In genomic region chr4:63226164-63226882, GRCm38 (mm10) we compare ENCODE assay signal across 10 mouse cellular contexts. TPM values are rescaled to one million over a fixed set of nuclear protein-coding genes. Genes with fewer than 3 reads are reported as not detected.
DNase-seq lines count a peak whose midpoint lies in the region; ATAC-seq and TF ChIP-seq lines count a peak whose summit lies in the region.
"Had no signal": no experiment of that assay in that cellular context is flagged by ENCODE, and none has a peak within 500 bp of the region (broad histone marks: within the 10 kb centered on the region; RNA-seq: fewer than 3 reads in every experiment).

No protein-coding gene starts in this region.

- 66% methylated on average over 8 of the region's 8 CpGs for WGBS in heart, embryonic 13.5 days
- 65% methylated on average over 8 of the region's 8 CpGs for WGBS in midbrain, embryonic 15.5 days
- 72% methylated on average over 8 of the region's 8 CpGs for WGBS in midbrain, embryonic 16.5 days
- WGBS in intestine, postnatal 0 days = 65% methylated on average over 8 of the region's 8 CpGs
- 63% methylated on average over 8 of the region's 8 CpGs for WGBS in small intestine, adult 2 months
- WGBS in cerebellum, adult 2 months = 71% methylated on average over 8 of the region's 8 CpGs

- H3K4me3 ChIP-seq in heart, embryonic 13.5 days = no peak overlapping the region
- H3K4me3 ChIP-seq in midbrain, embryonic 15.5 days = no peak overlapping the region
- no peak overlapping the region for H3K4me3 ChIP-seq in midbrain, embryonic 16.5 days (ENCODE audit: low read depth, low read length)
- H3K4me3 ChIP-seq in intestine, postnatal 0 days (ENCODE audit: low read depth, low read length) = no peak overlapping the region
- no peak overlapping the region for H3K4me3 ChIP-seq in small intestine, adult 2 months (ENCODE audit: low read depth, low read length)
- H3K4me3 ChIP-seq in cerebellum, adult 2 months (replicated peaks; ENCODE audit: insufficient read depth, low read depth, low read length) = no peak overlapping the region
- H3K4me3 ChIP-seq: liver, embryonic 12.5 days had no signal

- no peak for ATAC-seq in heart, embryonic 13.5 days (ENCODE audit: extremely low read depth, insufficient number of reproducible peaks, low FRiP score, low TSS enrichment)
- 0 out of 2 replicates have a peak, but pooled peaks have one; percentile 35 for ATAC-seq in midbrain, embryonic 15.5 days (replicated peaks)
- ATAC-seq in midbrain, embryonic 16.5 days = no peak
- no peak for ATAC-seq in intestine, postnatal 0 days
- ATAC-seq: liver, embryonic 12.5 days had no signal

- no peaks in the 10 kb centered on the region; the same call in 1 of the 2 replicates for H3K27me3 ChIP-seq in heart, embryonic 13.5 days (replicated peaks)
- no peaks in the 10 kb centered on the region for H3K27me3 ChIP-seq in midbrain, embryonic 15.5 days (replicated peaks)
- no peaks in the 10 kb centered on the region for H3K27me3 ChIP-seq in midbrain, embryonic 16.5 days (ENCODE audit: control insufficient read depth, insufficient read depth, low read depth, low read length)
- no peaks in the 10 kb centered on the region for H3K27me3 ChIP-seq in intestine, postnatal 0 days (replicated peaks; ENCODE audit: control insufficient read depth, insufficient read depth, low read length)
- no peaks in the 10 kb centered on the region for H3K27me3 ChIP-seq in small intestine, adult 2 months (ENCODE audit: control insufficient read depth, insufficient read depth, low read length)
- H3K27me3 ChIP-seq in cerebellum, adult 2 months (ENCODE audit: control insufficient read depth, insufficient read depth, low read length) = no peaks in the 10 kb centered on the region
- H3K27me3 ChIP-seq: liver, embryonic 12.5 days had no signal

- H3K9ac ChIP-seq in heart, embryonic 13.5 days = peak overlapping the region; percentile 37; the same call in 1 of the 2 replicates
- no peak overlapping the region for H3K9ac ChIP-seq in midbrain, embryonic 15.5 days
- no peak overlapping the region for H3K9ac ChIP-seq in midbrain, embryonic 16.5 days (ENCODE audit: low read depth, low read length)
- H3K9ac ChIP-seq in intestine, postnatal 0 days (ENCODE audit: low read depth, low read length) = no peak overlapping the region
- H3K9ac ChIP-seq: liver, embryonic 12.5 days had no signal

- no peak overlapping the region for H3K4me2 ChIP-seq in heart, embryonic 13.5 days
- H3K4me2 ChIP-seq in midbrain, embryonic 15.5 days = no peak overlapping the region
- no peak overlapping the region for H3K4me2 ChIP-seq in midbrain, embryonic 16.5 days (ENCODE audit: low read length)
- no peak overlapping the region for H3K4me2 ChIP-seq in intestine, postnatal 0 days (replicated peaks; ENCODE audit: low read depth)
- H3K4me2 ChIP-seq: liver, embryonic 12.5 days had no signal

- no peaks in the 10 kb centered on the region for H3K9me3 ChIP-seq in heart, embryonic 13.5 days
- no peaks in the 10 kb centered on the region for H3K9me3 ChIP-seq in midbrain, embryonic 15.5 days
- no peaks in the 10 kb centered on the region for H3K9me3 ChIP-seq in midbrain, embryonic 16.5 days (replicated peaks; ENCODE audit: control insufficient read depth, low read length, poor library complexity, severe bottlenecking)
- H3K9me3 ChIP-seq in intestine, postnatal 0 days (ENCODE audit: control insufficient read depth) = no peaks in the 10 kb centered on the region
- H3K9me3 ChIP-seq: liver, embryonic 12.5 days had no signal

- no peak for DNase-seq in heart, adult 8-10 months (ENCODE audit: low spot score)
- no peak for DNase-seq in Muller cell, postnatal 12 days (ENCODE audit: inconsistent ontology term)
- no peak for DNase-seq in cerebellum, adult 2 months
- DNase-seq: cerebellum, adult 9-10 months had no signal

- H3K4me1 ChIP-seq in heart, embryonic 13.5 days = peaks cover 56% of the 10 kb centered on the region
- peaks cover 30% of the 10 kb centered on the region for H3K4me1 ChIP-seq in midbrain, embryonic 15.5 days
- H3K4me1 ChIP-seq in midbrain, embryonic 16.5 days (ENCODE audit: control insufficient read depth, insufficient read depth, low read length) = peaks cover 22% of the 10 kb centered on the region
- H3K4me1 ChIP-seq in intestine, postnatal 0 days (replicated peaks; ENCODE audit: control insufficient read depth, insufficient read depth, low read length) = peaks cover 3% of the 10 kb centered on the region; the same call in 1 of the 2 replicates
- H3K4me1 ChIP-seq in small intestine, adult 2 months (ENCODE audit: control insufficient read depth, insufficient read depth, insufficient read length, low read length) = peaks cover 10% of the 10 kb centered on the region
- H3K4me1 ChIP-seq in cerebellum, adult 2 months (ENCODE audit: control insufficient read depth, insufficient read depth, low read length) = peaks cover 22% of the 10 kb centered on the region

- peaks cover 9% of the 10 kb centered on the region; the same call in 1 of the 2 replicates for H3K36me3 ChIP-seq in heart, embryonic 13.5 days
- no peaks in the 10 kb centered on the region for H3K36me3 ChIP-seq in midbrain, embryonic 15.5 days (replicated peaks)
- no peaks in the 10 kb centered on the region for H3K36me3 ChIP-seq in midbrain, embryonic 16.5 days (ENCODE audit: control insufficient read depth, insufficient read depth, low read length)
- H3K36me3 ChIP-seq in intestine, postnatal 0 days (ENCODE audit: control insufficient read depth, insufficient read depth) = peaks cover 14% of the 10 kb centered on the region; the same call in 1 of the 2 replicates
- H3K36me3 ChIP-seq in small intestine, adult 2 months (ENCODE audit: control insufficient read depth, insufficient read depth, low read length) = no peaks in the 10 kb centered on the region

- H3K27ac ChIP-seq in heart, embryonic 13.5 days (replicated peaks) = peak overlapping the region; percentile 68
- H3K27ac ChIP-seq in midbrain, embryonic 15.5 days = no peak overlapping the region
- H3K27ac ChIP-seq in midbrain, embryonic 16.5 days (ENCODE audit: low read length) = no peak overlapping the region; the same call in 1 of the 2 replicates
- peak overlapping the region; percentile 57 for H3K27ac ChIP-seq in intestine, postnatal 0 days (ENCODE audit: low read depth, low read length)
- peak overlapping the region; percentile 34 for H3K27ac ChIP-seq in small intestine, adult 2 months (ENCODE audit: insufficient read depth, low read depth, low read length)
- no peak overlapping the region for H3K27ac ChIP-seq in cerebellum, adult 2 months (ENCODE audit: insufficient read depth, low read length)
- H3K27ac ChIP-seq: liver, embryonic 12.5 days had no signal

- no peak for TF ChIP-seq CTCF in intestine, postnatal 0 days (IDR thresholded peaks at IDR 0.05; ENCODE audit: low read depth)
- TF ChIP-seq CTCF in small intestine, adult 2 months (IDR thresholded peaks at IDR 0.05; ENCODE audit: extremely low read depth, insufficient read length, insufficient replicate concordance, low read depth, low read length) = no peak
- no peak for TF ChIP-seq CTCF in cerebellum, adult 2 months (IDR thresholded peaks at IDR 0.05; ENCODE audit: borderline replicate concordance, insufficient read depth, low read depth, low read length)

- no peak for TF ChIP-seq POLR2A in small intestine, adult 2 months (IDR thresholded peaks at IDR 0.05; ENCODE audit: low read depth, low read length)
- TF ChIP-seq POLR2A in cerebellum, adult 2 months (IDR thresholded peaks at IDR 0.05; ENCODE audit: borderline replicate concordance, insufficient read depth, low read length) = no peak

RNA-seq across cellular contexts. Expression of gene Col27a1, which starts 12.5 kb away (rescaled TPM):
- polyA plus RNA-seq in heart, embryonic 13.5 days (2015; fragmentation: Nextera tagmentation; extraction: Ambion mirVana) = 3.7 and 4.2 TPM in 2 replicates
- total RNA-seq in heart, adult 8-10 months (2022) = 1 to 10 TPM; 1.1 to 1.5 (median 1.4) TPM
- polyA plus RNA-seq in midbrain, embryonic 15.5 days (2015; fragmentation: Nextera tagmentation; extraction: Ambion mirVana) = 2.2 and 3.1 TPM in 2 replicates
- 1.6 TPM in 2 replicates for polyA plus RNA-seq in midbrain, embryonic 16.5 days (2015; fragmentation: Nextera tagmentation; extraction: Ambion mirVana)
- 5.0 and 7.2 TPM in 2 replicates for polyA plus RNA-seq in intestine, postnatal 0 days (2015; fragmentation: Nextera tagmentation; extraction: Ambion mirVana)
- 5.4 and 6.3 TPM in 2 replicates for polyA plus RNA-seq in small intestine, adult 2 months (2012; rRNA removed)
- 24.2 and 27.4 TPM in 2 replicates for polyA plus RNA-seq in cerebellum, adult 2 months (2012; rRNA removed)

RNA-seq across cellular contexts. Expression of gene Kif12, which starts 54.4 kb away (rescaled TPM):
- polyA plus RNA-seq in heart, embryonic 13.5 days (2015; fragmentation: Nextera tagmentation; extraction: Ambion mirVana) = 0.90 and 1.3 TPM in 2 replicates
- not detected for total RNA-seq in heart, adult 8-10 months (2022)
- polyA plus RNA-seq in midbrain, embryonic 15.5 days (2015; fragmentation: Nextera tagmentation; extraction: Ambion mirVana) = 0.06 and 0.14 TPM in 2 replicates
- 0.06 and 0.09 TPM in 2 replicates for polyA plus RNA-seq in midbrain, embryonic 16.5 days (2015; fragmentation: Nextera tagmentation; extraction: Ambion mirVana)
- polyA plus RNA-seq in intestine, postnatal 0 days (2015; fragmentation: Nextera tagmentation; extraction: Ambion mirVana) = 61.9 and 75.5 TPM in 2 replicates
- 3.7 and 3.8 TPM in 2 replicates for polyA plus RNA-seq in small intestine, adult 2 months (2012; rRNA removed)
- polyA plus RNA-seq in cerebellum, adult 2 months (2012; rRNA removed) = 0.06 TPM in 1 of 2 replicates, not detected in the other

Comparison
In these comparisons a context has a peak if more than half of its experiments do, and no peak if none do; other contexts are left out.
1. H3K27ac ChIP-seq: peak in heart, embryonic 13.5 days (single experiment), intestine, postnatal 0 days (single experiment) and small intestine, adult 2 months (single experiment); none in midbrain, embryonic 15.5 days (single experiment), midbrain, embryonic 16.5 days (single experiment) and cerebellum, adult 2 months (single experiment).
2. RNA of gene Kif12, which starts 54.4 kb away (polyA plus RNA-seq): 61.9 to 75.5 TPM in intestine, postnatal 0 days; 3.7 to 3.8 TPM in small intestine, adult 2 months, 0.90 to 1.3 TPM in heart, embryonic 13.5 days, 0.06 to 0.14 TPM in midbrain, embryonic 15.5 days, 0.06 to 0.09 TPM in midbrain, embryonic 16.5 days and 0.06 TPM in cerebellum, adult 2 months; every median in the first group is over 10 times any median in the second.